Mouse (Mus musculus) ES-E14 (cell line): ENCODE data around the gene Comtd1. TPM values are rescaled to one million over a fixed set of nuclear protein-coding genes. Genes with fewer than 3 reads are reported as not detected.

ENCODE experiments used
- DNase-seq: peaks from one replicate; pipeline ENCODE4 v3.0.0-alpha.2; 2013; ENCODE audit warnings: low read depth, low spot score
- H3K27ac ChIP-seq: 2 replicates; pipeline ENCODE4 v1.5.1; 2012; ENCODE audit warnings: low read depth, mild to moderate bottlenecking, low read length, moderate library complexity, mixed read lengths; ENCODE audit not compliant: poor library complexity, insufficient read depth, severe bottlenecking
- H3K36me3 ChIP-seq: 2 replicates; pipeline ENCODE4 v1.6.1; 2012; ENCODE audit warnings: mild to moderate bottlenecking, low read length, moderate library complexity, mixed read lengths; ENCODE audit not compliant: control insufficient read depth, poor library complexity, insufficient read depth, severe bottlenecking
- H3K4me1 ChIP-seq, 2 experiments: fragments of 150-350 bp in 1 of 2; sonication (generic) in 1 of 2; 2 replicates each; pipeline ENCODE4 v1.6.1; 2012; ENCODE audit warnings: low read length in 2 of 2, mild to moderate bottlenecking in 1 of 2, mixed read lengths in 1 of 2; ENCODE audit not compliant: control insufficient read depth in 2 of 2, insufficient read depth in 2 of 2, poor library complexity in 1 of 2
- H3K4me3 ChIP-seq, 2 experiments: fragments of 150-350 bp in 1 of 2; sonication (generic) in 1 of 2; 2 replicates each; pipeline ENCODE4 v1.5.1; 2012; ENCODE audit warnings: low read length in 2 of 2, low read depth in 1 of 2, mild to moderate bottlenecking in 1 of 2, mixed read lengths in 1 of 2; ENCODE audit not compliant: insufficient read depth in 1 of 2, poor library complexity in 1 of 2, severe bottlenecking in 1 of 2
- H3K9ac ChIP-seq: 2 replicates; pipeline ENCODE4 v1.6.1; 2012; ENCODE audit warnings: low read depth, mild to moderate bottlenecking, low read length, mixed read lengths; ENCODE audit not compliant: poor library complexity, insufficient read depth, severe bottlenecking
- H3K9me3 ChIP-seq: fragments of 150-350 bp; sonication (generic); 2 replicates; pipeline ENCODE4 v1.6.1; 2012; ENCODE audit warnings: low read depth, mild to moderate bottlenecking, low read length; ENCODE audit not compliant: control insufficient read depth, insufficient read depth
- CHD2 ChIP-seq: IDR thresholded peaks from 2 replicates; pipeline ENCODE4 v1.6.1; 2014; ENCODE audit warnings: mild to moderate bottlenecking, low read depth, low read length, inconsistent platforms
- HCFC1 ChIP-seq: IDR thresholded peaks from 2 replicates; pipeline ENCODE4 v1.6.1; 2012; ENCODE audit warnings: low read length, inconsistent platforms, borderline replicate concordance; ENCODE audit not compliant: insufficient read depth
- MAFK ChIP-seq: IDR thresholded peaks from 2 replicates; pipeline ENCODE4 v1.6.1; 2014; ENCODE audit warnings: mild to moderate bottlenecking, low read depth, low read length, inconsistent platforms; ENCODE audit not compliant: insufficient read depth
- ZC3H11A ChIP-seq: IDR thresholded peaks from 2 replicates; pipeline ENCODE4 v1.6.1; 2012; ENCODE audit warnings: low read depth, mild to moderate bottlenecking, inconsistent platforms, low read length, borderline replicate concordance
- ZNF384 ChIP-seq: IDR thresholded peaks from 2 replicates; pipeline ENCODE4 v1.6.1; 2012; ENCODE audit warnings: low read depth, low read length, inconsistent platforms
- in situ Hi-C, 2 experiments: fragments of 600-800 bp; cut with MboI; formaldehyde crosslinking; loops; one replicate each; pipeline ENCODE4 v1.15.1; 2025; ENCODE audit warnings: low sequenced_read_pairs in 2 of 2, inconsistent platforms in 1 of 2; ENCODE audit not compliant: unreplicated experiment in 2 of 2
- total RNA-seq: library from RNA; depleted of rRNA; stranded (reverse); fragments of 300-350 nt; gene quantifications from 2 replicates; pipeline ENCODE4 v1.2.3, GENCODE M21; 2012

The Comtd1 gene
- total RNA-seq, 1 experiment: 36.6 TPM

DNA sequence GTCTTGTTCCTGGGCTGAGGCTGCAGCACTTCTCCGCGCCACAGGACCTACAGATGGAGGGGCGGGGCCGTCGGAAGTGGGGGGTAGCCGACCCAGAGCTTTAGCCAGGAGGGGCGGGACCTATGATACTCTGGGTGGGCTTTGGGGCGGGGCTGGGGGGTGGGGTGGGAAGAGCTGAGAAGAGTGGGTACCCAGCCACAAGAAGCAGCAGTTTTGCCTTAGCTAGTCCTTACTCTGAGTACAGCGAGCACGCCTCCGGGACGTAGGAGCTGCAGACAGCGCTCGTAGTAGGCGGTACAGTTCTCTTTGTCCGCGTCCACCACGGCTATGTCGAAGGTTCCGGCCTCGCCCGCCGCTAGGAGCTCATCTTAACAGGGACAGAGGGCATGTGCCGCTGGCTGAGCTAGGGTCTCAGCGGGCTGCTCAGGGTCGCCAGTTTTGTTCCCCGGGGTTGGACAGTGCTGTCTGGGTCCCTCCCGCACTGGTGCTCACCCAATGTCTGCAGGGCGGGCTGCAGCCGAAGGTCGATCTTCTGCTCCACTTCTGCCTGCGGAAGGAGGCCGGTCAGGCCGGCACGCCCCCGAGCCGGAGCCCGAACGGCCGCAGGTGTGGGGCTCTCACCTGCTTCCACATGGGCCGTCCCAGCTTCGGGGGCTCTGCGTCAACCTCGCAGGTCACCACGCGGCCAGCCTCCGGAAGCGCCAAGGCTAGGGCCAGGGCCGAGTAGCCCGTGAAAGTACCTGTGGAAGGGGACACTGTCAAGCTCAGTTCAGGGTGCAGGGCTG is 1.2 kb downstream of the Comtd1 start:
- in situ Hi-C loops: no loop called here
- H3K36me3 ChIP-seq: peaks cover 36% of the 10 kb centered on the region

DNA sequence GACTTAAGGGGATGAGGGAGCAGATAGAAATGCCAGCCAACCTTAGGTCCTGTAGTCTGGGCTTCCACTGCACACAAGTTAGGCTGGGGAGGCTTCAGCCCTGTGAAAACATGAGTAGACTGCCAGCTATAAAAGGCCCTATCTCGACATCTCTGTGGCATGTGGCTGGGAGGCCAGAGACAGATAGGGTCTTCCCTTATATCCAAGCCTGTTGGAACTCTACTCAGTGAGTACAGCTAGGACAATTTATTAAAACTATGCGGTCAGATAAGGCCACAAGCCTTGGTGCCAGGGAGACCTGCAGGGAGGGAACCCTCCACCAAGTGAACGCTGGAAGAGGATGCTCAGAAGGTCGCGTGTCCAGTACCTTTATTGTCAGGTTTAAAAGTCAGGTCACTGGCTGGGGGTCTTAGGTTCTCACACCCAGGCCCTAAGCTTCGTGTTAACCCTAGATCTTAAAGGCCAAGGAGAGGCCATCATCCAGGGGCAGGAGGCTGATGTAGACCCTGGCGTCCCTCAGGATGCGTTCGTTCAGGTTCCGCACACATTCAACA is 1.9 kb downstream of the Comtd1 start:
- H3K4me1 ChIP-seq: 0 out of 4 replicates have a peak, but pooled peaks cover 0 to 7% of the 10 kb centered on the region in 2 experiments

More for the DNA sequence above, 1.2 kb downstream of the Comtd1 start:
- Histone ChIP-seq H3K4me3 (peak overlapping the region; percentile 89 to 94), H3K9me3 (no peaks in the 10 kb centered on the region), H3K27ac (peak overlapping the region; percentile 74; the same call in 1 of the 2 replicates), H3K4me1 (0 out of 4 replicates have a peak, but pooled peaks cover 0 to 5% of the 10 kb centered on the region in 2 experiments), H3K9ac (peak overlapping the region; percentile 96)
- no peak for TF ChIP-seq HCFC1
- TF ChIP-seq CHD2: no peak
- no peak for TF ChIP-seq MAFK
- no peak for TF ChIP-seq ZNF384
- TF ChIP-seq ZC3H11A: no peak
- DNase-seq: peak; percentile 73

DNA sequence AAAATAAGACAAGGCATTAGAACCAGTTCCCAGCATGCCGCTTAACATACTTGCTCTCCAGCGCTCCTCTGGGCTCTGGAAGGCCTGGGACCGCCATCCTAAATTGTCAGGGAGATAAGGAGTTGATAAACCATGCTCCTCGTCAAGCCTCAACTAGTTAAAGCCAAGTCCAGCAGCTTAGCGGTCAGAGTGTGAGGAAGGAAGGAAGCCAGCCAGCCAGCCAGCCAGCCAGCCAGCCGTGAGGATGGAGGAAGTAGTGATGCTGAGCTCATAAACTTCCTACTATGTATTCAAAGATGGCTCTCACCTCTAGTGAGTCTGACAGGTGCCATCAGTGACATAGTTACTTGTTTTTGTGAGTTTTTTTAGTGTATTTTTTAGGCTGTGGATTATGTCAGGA is 5.5 kb downstream of the Comtd1 start:
- no peak overlapping the region for H3K9ac ChIP-seq
- DNase-seq: no peak
- peaks cover 64% of the 10 kb centered on the region for H3K36me3 ChIP-seq
- H3K4me1 ChIP-seq: 0 out of 4 replicates have a peak, but pooled peaks cover 0 to 2% of the 10 kb centered on the region in 2 experiments
- no peak overlapping the region for H3K27ac ChIP-seq
- H3K4me3 ChIP-seq: no peak overlapping the region
- in situ Hi-C loops: no loop called here
- TF ChIP-seq ZNF384: no peak
- TF ChIP-seq MAFK: no peak
- TF ChIP-seq CHD2: no peak
- no peak for TF ChIP-seq ZC3H11A
- TF ChIP-seq HCFC1: no peak
- no peaks in the 10 kb centered on the region for H3K9me3 ChIP-seq

More for the DNA sequence above, 1.9 kb downstream of the Comtd1 start:
- Histone ChIP-seq H3K4me3 (peak overlapping the region; percentile 14 to 89; a peak in 2 of 4 replicates), H3K9ac (peak overlapping the region; percentile 15; the same call in 1 of the 2 replicates), H3K9me3 (no peaks in the 10 kb centered on the region), H3K36me3 (peaks cover 41% of the 10 kb centered on the region), H3K27ac (no peak overlapping the region)
- no peak for TF ChIP-seq ZC3H11A
- TF ChIP-seq MAFK: no peak
- TF ChIP-seq HCFC1: no peak
- TF ChIP-seq ZNF384: no peak
- no peak for TF ChIP-seq CHD2
- in situ Hi-C loops: no loop called here
- DNase-seq: no peak

DNA sequence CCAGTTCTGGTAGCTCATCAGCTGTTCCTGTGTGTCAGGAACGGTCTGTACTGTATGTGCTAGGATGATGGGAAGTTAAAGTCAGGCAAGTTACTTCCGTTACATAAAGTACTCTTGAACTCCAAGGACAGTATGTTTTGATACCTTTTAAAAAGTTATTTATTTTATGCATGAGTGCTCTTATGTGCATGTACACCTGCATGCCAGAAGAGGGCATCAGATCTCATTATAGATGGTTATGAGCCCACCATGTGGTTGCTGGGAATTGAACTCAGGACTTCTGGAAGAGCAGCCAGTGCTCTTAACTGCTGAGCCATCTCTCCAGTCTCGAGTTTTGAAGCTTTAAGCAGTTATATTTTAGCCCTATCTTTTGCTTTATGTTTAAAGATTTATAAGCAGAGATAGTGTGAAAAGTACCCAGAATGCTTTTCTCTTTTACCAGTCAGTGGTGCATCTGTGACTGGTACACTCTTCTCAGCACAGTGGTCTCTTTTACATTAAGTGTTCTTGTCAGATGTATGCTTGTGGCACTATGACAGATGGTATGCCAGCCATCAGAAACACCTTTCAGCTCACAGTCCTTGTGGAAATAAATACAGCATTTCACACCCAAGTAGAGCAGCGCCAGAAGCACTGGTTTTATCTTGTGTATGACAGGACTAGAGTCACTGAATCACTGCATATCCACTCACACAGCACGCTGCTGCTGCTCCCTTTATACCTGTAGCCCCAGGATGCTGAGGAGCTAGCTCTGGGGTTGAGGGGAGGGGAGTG is 6.8 kb downstream of the Comtd1 start:
- peaks cover 69% of the 10 kb centered on the region for H3K36me3 ChIP-seq
- no peak overlapping the region for H3K9ac ChIP-seq
- no peak overlapping the region for H3K27ac ChIP-seq
- H3K9me3 ChIP-seq: no peaks in the 10 kb centered on the region
- 0 out of 4 replicates have a peak, but pooled peaks cover 0 to 2% of the 10 kb centered on the region in 2 experiments for H3K4me1 ChIP-seq
- TF ChIP-seq ZC3H11A (no peak), CHD2 (no peak), ZNF384 (no peak), HCFC1 (no peak), MAFK (no peak)
- in situ Hi-C loops: no loop called here
- H3K4me3 ChIP-seq: no peak overlapping the region
- DNase-seq: no peak
